Mouse (Mus musculus): ENCODE results near the gene Qk. TPM values are rescaled to one million over a fixed set of nuclear protein-coding genes. Genes with fewer than 3 reads are reported as not detected.

Gene Qk
- polyA plus RNA-seq, 1 experiment from 2014 or later, result 47.6 TPM

- WGBS, result 19% methylated on average over 1 of the region's 1 CpGs
- DNase-seq (ENCODE audit: low spot score) (peak; percentile 29), ATAC-seq (replicated peaks; ENCODE audit: insufficient number of reproducible peaks, low FRiP score, low TSS enrichment, low read depth) (no peak)
- Histone ChIP-seq H3K4me3 (ENCODE audit: low read depth, low read length) (0 out of 2 replicates have a peak overlapping the region, but pooled peaks have one; percentile 39), H3K27ac (replicated peaks; ENCODE audit: low read depth, low read length) (peak overlapping the region; percentile 72; the same call in 1 of the 2 replicates), H3K36me3 (replicated peaks; ENCODE audit: control insufficient read depth, insufficient read depth, low read depth, low read length) (no peaks in the 10 kb centered on the region), H3K4me1 (ENCODE audit: control insufficient read depth, insufficient read depth, low read length) (no peaks in the 10 kb centered on the region), H3K4me2 (ENCODE audit: low read depth, low read length) (peak overlapping the region; percentile 71; the same call in 1 of the 2 replicates), H3K9ac (replicated peaks; ENCODE audit: low read length) (peak overlapping the region; percentile 86), H3K9me3 (replicated peaks; ENCODE audit: control insufficient read depth, low read length) (no peaks in the 10 kb centered on the region), H3K27me3 (ENCODE audit: control insufficient read depth, insufficient read depth, low read length) (no peaks in the 10 kb centered on the region)
Observed at GRCm38 (mm10) chr17:10334481-10334880, 14.8 kb upstream of the Qk start.

- Histone ChIP-seq H3K27me3 (ENCODE audit: control insufficient read depth, insufficient read depth, low read length) (no peaks in the 10 kb centered on the region), H3K4me2 (ENCODE audit: low read depth, low read length) (no peak overlapping the region), H3K27ac (replicated peaks; ENCODE audit: low read depth, low read length) (no peak overlapping the region), H3K9me3 (replicated peaks; ENCODE audit: control insufficient read depth, low read length) (no peaks in the 10 kb centered on the region), H3K4me3 (ENCODE audit: low read depth, low read length) (no peak overlapping the region), H3K9ac (replicated peaks; ENCODE audit: low read length) (no peak overlapping the region), H3K4me1 (ENCODE audit: control insufficient read depth, insufficient read depth, low read length) (no peaks in the 10 kb centered on the region), H3K36me3 (replicated peaks; ENCODE audit: control insufficient read depth, insufficient read depth, low read depth, low read length) (no peaks in the 10 kb centered on the region)
- no peak for DNase-seq (ENCODE audit: low spot score)
- WGBS, result 91% methylated on average over 8 of the region's 8 CpGs
- ATAC-seq (replicated peaks; ENCODE audit: insufficient number of reproducible peaks, low FRiP score, low TSS enrichment, low read depth), result no peak
Observed at GRCm38 (mm10) chr17:10333321-10333720, 13.7 kb upstream of the Qk start.

- no peak overlapping the region for H3K9ac ChIP-seq (replicated peaks; ENCODE audit: low read length)
- WGBS, result 48% methylated on average over 3 of the region's 3 CpGs
- DNase-seq (ENCODE audit: low spot score) (no peak), ATAC-seq (replicated peaks; ENCODE audit: insufficient number of reproducible peaks, low FRiP score, low TSS enrichment, low read depth) (no peak)
- no peak overlapping the region for H3K4me3 ChIP-seq (ENCODE audit: low read depth, low read length)
- no peaks in the 10 kb centered on the region for H3K27me3 ChIP-seq (ENCODE audit: control insufficient read depth, insufficient read depth, low read length)
- H3K9me3 ChIP-seq (replicated peaks; ENCODE audit: control insufficient read depth, low read length), result no peaks in the 10 kb centered on the region
- H3K27ac ChIP-seq (replicated peaks; ENCODE audit: low read depth, low read length), result no peak overlapping the region
- no peaks in the 10 kb centered on the region for H3K4me1 ChIP-seq (ENCODE audit: control insufficient read depth, insufficient read depth, low read length)
- H3K36me3 ChIP-seq (replicated peaks; ENCODE audit: control insufficient read depth, insufficient read depth, low read depth, low read length), result no peaks in the 10 kb centered on the region
- no peak overlapping the region for H3K4me2 ChIP-seq (ENCODE audit: low read depth, low read length)
Observed at GRCm38 (mm10) chr17:10332127-10332526, 12.5 kb upstream of the Qk start.

GRCm38 (mm10) chr17:10329461-10329860 lies 9.8 kb upstream of the Qk start:
- no peaks in the 10 kb centered on the region for H3K4me1 ChIP-seq (ENCODE audit: control insufficient read depth, insufficient read depth, low read length)
- DNase-seq (ENCODE audit: low spot score), result no peak

GRCm38 (mm10) chr17:10328544-10329100 lies 9.0 kb upstream of the Qk start:
- H3K27me3 ChIP-seq (ENCODE audit: control insufficient read depth, insufficient read depth, low read length), result no peaks in the 10 kb centered on the region
- ATAC-seq (replicated peaks; ENCODE audit: insufficient number of reproducible peaks, low FRiP score, low TSS enrichment, low read depth) (no peak), DNase-seq (ENCODE audit: low spot score) (no peak)
- 88% methylated on average over 9 of the region's 9 CpGs for WGBS
- H3K4me2 ChIP-seq (ENCODE audit: low read depth, low read length), result no peak overlapping the region
- H3K4me3 ChIP-seq (ENCODE audit: low read depth, low read length), result no peak overlapping the region
- no peak overlapping the region for H3K27ac ChIP-seq (replicated peaks; ENCODE audit: low read depth, low read length)
- H3K4me1 ChIP-seq (ENCODE audit: control insufficient read depth, insufficient read depth, low read length), result no peaks in the 10 kb centered on the region
- no peak overlapping the region for H3K9ac ChIP-seq (replicated peaks; ENCODE audit: low read length)
- no peaks in the 10 kb centered on the region for H3K36me3 ChIP-seq (replicated peaks; ENCODE audit: control insufficient read depth, insufficient read depth, low read depth, low read length)
- H3K9me3 ChIP-seq (replicated peaks; ENCODE audit: control insufficient read depth, low read length), result no peaks in the 10 kb centered on the region

More at GRCm38 (mm10) chr17:10329461-10329860, 9.8 kb upstream of the Qk start:
- H3K27me3 ChIP-seq (ENCODE audit: control insufficient read depth, insufficient read depth, low read length), result no peaks in the 10 kb centered on the region
- H3K9ac ChIP-seq (replicated peaks; ENCODE audit: low read length), result no peak overlapping the region
- H3K4me3 ChIP-seq (ENCODE audit: low read depth, low read length), result no peak overlapping the region
- ATAC-seq (replicated peaks; ENCODE audit: insufficient number of reproducible peaks, low FRiP score, low TSS enrichment, low read depth), result no peak
- 71% methylated on average over 5 of the region's 5 CpGs for WGBS
- H3K4me2 ChIP-seq (ENCODE audit: low read depth, low read length), result no peak overlapping the region
- H3K9me3 ChIP-seq (replicated peaks; ENCODE audit: control insufficient read depth, low read length), result no peaks in the 10 kb centered on the region
- no peak overlapping the region for H3K27ac ChIP-seq (replicated peaks; ENCODE audit: low read depth, low read length)
- H3K36me3 ChIP-seq (replicated peaks; ENCODE audit: control insufficient read depth, insufficient read depth, low read depth, low read length), result no peaks in the 10 kb centered on the region

- H3K4me3 ChIP-seq (ENCODE audit: low read depth, low read length), result no peak overlapping the region
- no peak overlapping the region for H3K27ac ChIP-seq (replicated peaks; ENCODE audit: low read depth, low read length)
- H3K36me3 ChIP-seq (replicated peaks; ENCODE audit: control insufficient read depth, insufficient read depth, low read depth, low read length), result no peaks in the 10 kb centered on the region
- 72% methylated on average over 5 of the region's 5 CpGs for WGBS
- no peak overlapping the region for H3K4me2 ChIP-seq (ENCODE audit: low read depth, low read length)
- no peaks in the 10 kb centered on the region for H3K9me3 ChIP-seq (replicated peaks; ENCODE audit: control insufficient read depth, low read length)
- no peaks in the 10 kb centered on the region for H3K27me3 ChIP-seq (ENCODE audit: control insufficient read depth, insufficient read depth, low read length)
- ATAC-seq (replicated peaks; ENCODE audit: insufficient number of reproducible peaks, low FRiP score, low TSS enrichment, low read depth) (no peak), DNase-seq (ENCODE audit: low spot score) (no peak)
- H3K9ac ChIP-seq (replicated peaks; ENCODE audit: low read length), result no peak overlapping the region
- no peaks in the 10 kb centered on the region for H3K4me1 ChIP-seq (ENCODE audit: control insufficient read depth, insufficient read depth, low read length)
Observed at GRCm38 (mm10) chr17:10327584-10328210, 8.0 kb upstream of the Qk start.

GRCm38 (mm10) chr17:10326596-10327045 lies 7.0 kb upstream of the Qk start:
- Histone ChIP-seq H3K4me2 (ENCODE audit: low read depth, low read length) (no peak overlapping the region), H3K36me3 (replicated peaks; ENCODE audit: control insufficient read depth, insufficient read depth, low read depth, low read length) (no peaks in the 10 kb centered on the region), H3K27me3 (ENCODE audit: control insufficient read depth, insufficient read depth, low read length) (no peaks in the 10 kb centered on the region), H3K4me3 (ENCODE audit: low read depth, low read length) (no peak overlapping the region), H3K4me1 (ENCODE audit: control insufficient read depth, insufficient read depth, low read length) (no peaks in the 10 kb centered on the region), H3K9ac (replicated peaks; ENCODE audit: low read length) (no peak overlapping the region), H3K27ac (replicated peaks; ENCODE audit: low read depth, low read length) (no peak overlapping the region), H3K9me3 (replicated peaks; ENCODE audit: control insufficient read depth, low read length) (no peaks in the 10 kb centered on the region)
- ATAC-seq (replicated peaks; ENCODE audit: insufficient number of reproducible peaks, low FRiP score, low TSS enrichment, low read depth) (no peak), DNase-seq (ENCODE audit: low spot score) (no peak)
- 77% methylated on average over 3 of the region's 3 CpGs for WGBS

GRCm38 (mm10) chr17:10325921-10326320 lies 6.3 kb upstream of the Qk start:
- WGBS, result 96% methylated on average over 4 of the region's 4 CpGs

More at GRCm38 (mm10) chr17:10325921-10326320, 6.3 kb upstream of the Qk start:
- H3K27ac ChIP-seq (replicated peaks; ENCODE audit: low read depth, low read length), result no peak overlapping the region
- no peaks in the 10 kb centered on the region for H3K36me3 ChIP-seq (replicated peaks; ENCODE audit: control insufficient read depth, insufficient read depth, low read depth, low read length)
- no peak overlapping the region for H3K4me3 ChIP-seq (ENCODE audit: low read depth, low read length)
- DNase-seq (ENCODE audit: low spot score), result no peak
- no peaks in the 10 kb centered on the region for H3K9me3 ChIP-seq (replicated peaks; ENCODE audit: control insufficient read depth, low read length)
- no peak overlapping the region for H3K9ac ChIP-seq (replicated peaks; ENCODE audit: low read length)
- no peaks in the 10 kb centered on the region for H3K27me3 ChIP-seq (ENCODE audit: control insufficient read depth, insufficient read depth, low read length)
- no peak overlapping the region for H3K4me2 ChIP-seq (ENCODE audit: low read depth, low read length)
- no peaks in the 10 kb centered on the region for H3K4me1 ChIP-seq (ENCODE audit: control insufficient read depth, insufficient read depth, low read length)
- no peak for ATAC-seq (replicated peaks; ENCODE audit: insufficient number of reproducible peaks, low FRiP score, low TSS enrichment, low read depth)
